Mouse (Mus musculus): ENCODE results near the gene Mipol1. TPM values are rescaled to one million over a fixed set of nuclear protein-coding genes. Genes with fewer than 3 reads are reported as not detected.

The Mipol1 gene
- total RNA-seq, 2 experiments from 2014 or later = 8.1 to 8.4 TPM

GRCm38 (mm10) chr12:57511560-57511959 lies 281.3 kb downstream of the Mipol1 start:
- no peak for DNase-seq (ENCODE audit: low spot score in 2 of 2)

GRCm38 (mm10) chr12:57514552-57514951 lies 284.3 kb downstream of the Mipol1 start:
- DNase-seq (ENCODE audit: low spot score in 2 of 2) = no peak

- DNase-seq (ENCODE audit: low spot score in 2 of 2) = no peak
Measured at GRCm38 (mm10) chr12:57515702-57516377, 285.6 kb downstream of the Mipol1 start.

- DNase-seq (ENCODE audit: low spot score in 2 of 2) = no peak
Measured at GRCm38 (mm10) chr12:57528335-57528734, 298.1 kb downstream of the Mipol1 start.

GRCm38 (mm10) chr12:57530474-57530873 lies 300.2 kb downstream of the Mipol1 start:
- no peak for DNase-seq (ENCODE audit: low spot score in 2 of 2)

- DNase-seq (ENCODE audit: low spot score in 2 of 2) = no peak
Measured at GRCm38 (mm10) chr12:57534517-57534878, 304.3 kb downstream of the Mipol1 start.

- DNase-seq (ENCODE audit: low spot score in 2 of 2) = no peak
Measured at GRCm38 (mm10) chr12:57534879-57535611, 304.8 kb downstream of the Mipol1 start.

- DNase-seq (ENCODE audit: low spot score in 2 of 2) = no peak
Measured at GRCm38 (mm10) chr12:57536056-57536908, 306.1 kb downstream of the Mipol1 start.

GRCm38 (mm10) chr12:57536909-57537670 lies 306.9 kb downstream of the Mipol1 start:
- DNase-seq (ENCODE audit: low spot score in 2 of 2) = no peak

- DNase-seq (ENCODE audit: low spot score in 2 of 2) = no peak
Measured at GRCm38 (mm10) chr12:57537791-57538587, 307.8 kb downstream of the Mipol1 start.

- no peak for DNase-seq (ENCODE audit: low spot score in 2 of 2)
Measured at GRCm38 (mm10) chr12:57538588-57539550, 308.6 kb downstream of the Mipol1 start.

GRCm38 (mm10) chr12:57539551-57539985 lies 309.3 kb downstream of the Mipol1 start:
- DNase-seq (ENCODE audit: low spot score in 2 of 2) = no peak

GRCm38 (mm10) chr12:57541118-57541517 lies 310.9 kb downstream of the Mipol1 start:
- no peak for DNase-seq (ENCODE audit: low spot score in 2 of 2)

- no peak for DNase-seq (ENCODE audit: low spot score in 2 of 2)
Measured at GRCm38 (mm10) chr12:57541931-57542745, 311.9 kb downstream of the Mipol1 start.

GRCm38 (mm10) chr12:57542746-57543626 lies 312.8 kb downstream of the Mipol1 start:
- DNase-seq (ENCODE audit: low spot score in 2 of 2) = no peak

- DNase-seq (ENCODE audit: low spot score in 2 of 2) = no peak
Measured at GRCm38 (mm10) chr12:57543627-57543991, 313.4 kb downstream of the Mipol1 start.

All from adrenal gland, adult 18-20 months (tissue).